Mouse (Mus musculus): ENCODE measurements around the gene Mbnl2. TPM values are rescaled to one million over a fixed set of nuclear protein-coding genes. Genes with fewer than 3 reads are reported as not detected.
A peak's percentile ranks its signal among the peaks of the same experiment; 100 is the strongest.

The Mbnl2 gene
- polyA plus RNA-seq, 1 experiment, result 152 TPM

- peaks cover 40% of the 10 kb centered on the region for H3K4me1 ChIP-seq (ENCODE audit: control insufficient read depth, insufficient read depth, insufficient read length, low read length)
- H3K27ac ChIP-seq (replicated peaks; ENCODE audit: low read depth, low read length), result no peak overlapping the region; the same call in 1 of the 2 replicates
- H3K4me3 ChIP-seq (ENCODE audit: insufficient read depth, low read depth, low read length), result no peak overlapping the region
Measured at GRCm38 (mm10) chr14:120322041-120322440, 46.6 kb downstream of the Mbnl2 start.

GRCm38 (mm10) chr14:120323111-120323510 is 47.6 kb downstream of the Mbnl2 start:
- Histone ChIP-seq H3K4me3 (ENCODE audit: insufficient read depth, low read depth, low read length) (no peak overlapping the region), H3K4me1 (ENCODE audit: control insufficient read depth, insufficient read depth, insufficient read length, low read length) (peaks cover 40% of the 10 kb centered on the region), H3K27ac (replicated peaks; ENCODE audit: low read depth, low read length) (no peak overlapping the region)

GRCm38 (mm10) chr14:120324061-120324791 is 48.8 kb downstream of the Mbnl2 start:
- Histone ChIP-seq H3K4me1 (ENCODE audit: control insufficient read depth, insufficient read depth, insufficient read length, low read length) (peaks cover 35% of the 10 kb centered on the region), H3K4me3 (ENCODE audit: insufficient read depth, low read depth, low read length) (no peak overlapping the region), H3K27ac (replicated peaks; ENCODE audit: low read depth, low read length) (no peak overlapping the region)

- H3K4me3 ChIP-seq (ENCODE audit: insufficient read depth, low read depth, low read length), result no peak overlapping the region
- 0 out of 2 replicates have a peak overlapping the region, but pooled peaks have one; percentile 9 for H3K27ac ChIP-seq (replicated peaks; ENCODE audit: low read depth, low read length)
- H3K4me1 ChIP-seq (ENCODE audit: control insufficient read depth, insufficient read depth, insufficient read length, low read length), result peaks cover 33% of the 10 kb centered on the region
Measured at GRCm38 (mm10) chr14:120324883-120325480, 49.5 kb downstream of the Mbnl2 start.

GRCm38 (mm10) chr14:120325673-120326072 is 50.2 kb downstream of the Mbnl2 start:
- Histone ChIP-seq H3K27ac (replicated peaks; ENCODE audit: low read depth, low read length) (peak overlapping the region; percentile 3; the same call in 1 of the 2 replicates), H3K4me3 (ENCODE audit: insufficient read depth, low read depth, low read length) (no peak overlapping the region), H3K4me1 (ENCODE audit: control insufficient read depth, insufficient read depth, insufficient read length, low read length) (peaks cover 35% of the 10 kb centered on the region)

- Histone ChIP-seq H3K27ac (replicated peaks; ENCODE audit: low read depth, low read length) (no peak overlapping the region), H3K4me1 (ENCODE audit: control insufficient read depth, insufficient read depth, insufficient read length, low read length) (peaks cover 33% of the 10 kb centered on the region), H3K4me3 (ENCODE audit: insufficient read depth, low read depth, low read length) (no peak overlapping the region)
Measured at GRCm38 (mm10) chr14:120330454-120330853, 55.0 kb downstream of the Mbnl2 start.

GRCm38 (mm10) chr14:120330881-120331514 is 55.5 kb downstream of the Mbnl2 start:
- Histone ChIP-seq H3K27ac (replicated peaks; ENCODE audit: low read depth, low read length) (no peak overlapping the region), H3K4me1 (ENCODE audit: control insufficient read depth, insufficient read depth, insufficient read length, low read length) (peaks cover 31% of the 10 kb centered on the region), H3K4me3 (ENCODE audit: insufficient read depth, low read depth, low read length) (no peak overlapping the region)

- Histone ChIP-seq H3K27ac (replicated peaks; ENCODE audit: low read depth, low read length) (no peak overlapping the region), H3K4me1 (ENCODE audit: control insufficient read depth, insufficient read depth, insufficient read length, low read length) (peaks cover 53% of the 10 kb centered on the region), H3K4me3 (ENCODE audit: insufficient read depth, low read depth, low read length) (no peak overlapping the region)
Measured at GRCm38 (mm10) chr14:120333465-120334243, 58.2 kb downstream of the Mbnl2 start.

- Histone ChIP-seq H3K27ac (replicated peaks; ENCODE audit: low read depth, low read length) (0 out of 2 replicates have a peak overlapping the region, but pooled peaks have one; percentile 15), H3K4me1 (ENCODE audit: control insufficient read depth, insufficient read depth, insufficient read length, low read length) (peaks cover 50% of the 10 kb centered on the region), H3K4me3 (ENCODE audit: insufficient read depth, low read depth, low read length) (no peak overlapping the region)
Measured at GRCm38 (mm10) chr14:120335366-120335765, 59.9 kb downstream of the Mbnl2 start.

GRCm38 (mm10) chr14:120335871-120336270 is 60.4 kb downstream of the Mbnl2 start:
- Histone ChIP-seq H3K4me1 (ENCODE audit: control insufficient read depth, insufficient read depth, insufficient read length, low read length) (peaks cover 45% of the 10 kb centered on the region), H3K4me3 (ENCODE audit: insufficient read depth, low read depth, low read length) (no peak overlapping the region), H3K27ac (replicated peaks; ENCODE audit: low read depth, low read length) (peak overlapping the region; percentile 55)

- H3K27ac ChIP-seq (replicated peaks; ENCODE audit: low read depth, low read length), result peak overlapping the region; percentile 96
- H3K4me3 ChIP-seq (ENCODE audit: insufficient read depth, low read depth, low read length), result 0 out of 2 replicates have a peak overlapping the region, but pooled peaks have one; percentile 8
- peaks cover 45% of the 10 kb centered on the region for H3K4me1 ChIP-seq (ENCODE audit: control insufficient read depth, insufficient read depth, insufficient read length, low read length)
Measured at GRCm38 (mm10) chr14:120336380-120336779, 60.9 kb downstream of the Mbnl2 start.

GRCm38 (mm10) chr14:120336841-120337240 is 61.4 kb downstream of the Mbnl2 start:
- 0 out of 2 replicates have a peak overlapping the region, but pooled peaks have one; percentile 8 for H3K4me3 ChIP-seq (ENCODE audit: insufficient read depth, low read depth, low read length)
- H3K27ac ChIP-seq (replicated peaks; ENCODE audit: low read depth, low read length), result peak overlapping the region; percentile 96
- H3K4me1 ChIP-seq (ENCODE audit: control insufficient read depth, insufficient read depth, insufficient read length, low read length), result peaks cover 47% of the 10 kb centered on the region

- H3K27ac ChIP-seq (replicated peaks; ENCODE audit: low read depth, low read length), result peak overlapping the region; percentile 96
- no peak overlapping the region for H3K4me3 ChIP-seq (ENCODE audit: insufficient read depth, low read depth, low read length)
Measured at GRCm38 (mm10) chr14:120337731-120338462, 62.4 kb downstream of the Mbnl2 start.

GRCm38 (mm10) chr14:120338706-120339105 is 63.2 kb downstream of the Mbnl2 start:
- Histone ChIP-seq H3K4me1 (ENCODE audit: control insufficient read depth, insufficient read depth, insufficient read length, low read length) (peaks cover 44% of the 10 kb centered on the region), H3K4me3 (ENCODE audit: insufficient read depth, low read depth, low read length) (no peak overlapping the region), H3K27ac (replicated peaks; ENCODE audit: low read depth, low read length) (peak overlapping the region; percentile 24)

More at GRCm38 (mm10) chr14:120337731-120338462, 62.4 kb downstream of the Mbnl2 start:
- H3K4me1 ChIP-seq (ENCODE audit: control insufficient read depth, insufficient read depth, insufficient read length, low read length), result peaks cover 47% of the 10 kb centered on the region

Data from brown adipose tissue, adult 24 weeks (tissue).